Mouse (Mus musculus) ZHBTc4 (cell line): ENCODE results near the gene Lce1a1.

Source experiments
- DNase-seq: peaks from one replicate; pipeline ENCODE4 v3.0.0-alpha.2; 2011; ENCODE audit warnings: low read depth, low spot score

Lce1a1 gene

DNA sequence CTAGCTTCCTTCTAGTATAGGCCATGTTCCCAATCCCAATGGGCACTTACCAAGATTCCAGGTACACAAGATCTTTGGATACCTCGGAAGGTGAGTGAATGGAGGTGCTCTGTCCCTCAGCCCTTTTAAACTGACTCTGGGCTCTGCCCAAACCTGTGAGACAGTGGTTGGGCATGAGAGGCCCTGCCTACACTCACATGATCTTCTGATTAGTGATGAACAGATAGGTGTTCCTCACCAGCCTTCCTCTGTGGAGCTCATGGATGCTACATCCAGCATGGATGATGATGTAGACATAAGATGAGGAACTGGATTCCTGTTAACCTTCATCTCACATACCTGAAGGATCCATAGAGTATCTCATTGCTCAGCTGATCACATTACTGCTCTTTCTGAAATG is at the start of gene Lce1a1:
Lce1a1 (minus strand) TSS at position 101 of the 400 bp plus-strand sequence.
- DNase-seq = no peak

DNA sequence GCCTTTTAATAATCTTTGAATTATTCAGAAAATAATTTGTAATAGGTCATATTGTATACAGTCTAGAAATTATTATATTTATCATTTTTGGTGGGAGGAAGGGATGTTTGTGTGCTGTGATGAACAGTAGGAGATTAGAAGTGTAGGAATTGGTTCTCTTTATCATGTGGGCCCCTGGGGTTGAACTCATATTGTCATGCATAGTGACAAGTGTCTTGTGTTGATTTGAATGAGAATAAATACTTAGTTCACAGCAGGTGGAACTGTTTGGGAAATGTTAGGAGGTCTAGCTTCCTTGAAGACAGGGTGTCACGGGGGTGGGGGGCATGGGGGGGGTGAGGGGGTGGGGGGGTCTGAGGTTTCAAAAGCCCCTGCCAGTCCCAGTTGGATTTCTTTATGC is 46.5 kb upstream of the Lce1a1 start:
- peak; percentile 76 for DNase-seq

DNA sequence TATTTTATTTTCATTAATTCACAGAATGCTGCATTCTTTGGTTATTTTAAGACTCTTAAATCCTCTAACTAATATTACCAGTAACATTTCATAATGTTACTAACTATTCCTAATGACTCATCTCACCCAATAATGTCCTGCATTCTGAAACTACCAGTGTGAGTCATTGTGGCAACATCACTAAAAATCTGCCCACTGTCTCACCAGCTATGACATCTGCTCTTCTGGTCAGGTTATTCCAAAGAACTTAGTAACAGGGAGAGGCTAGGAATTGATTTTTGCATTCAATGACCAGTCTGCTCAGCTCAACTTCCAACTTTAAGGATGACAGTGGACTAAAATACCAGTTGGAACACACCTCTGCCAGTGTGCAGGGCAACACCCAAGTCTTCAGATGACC is 43.6 kb upstream of the Lce1a1 start:
- DNase-seq = no peak

DNA sequence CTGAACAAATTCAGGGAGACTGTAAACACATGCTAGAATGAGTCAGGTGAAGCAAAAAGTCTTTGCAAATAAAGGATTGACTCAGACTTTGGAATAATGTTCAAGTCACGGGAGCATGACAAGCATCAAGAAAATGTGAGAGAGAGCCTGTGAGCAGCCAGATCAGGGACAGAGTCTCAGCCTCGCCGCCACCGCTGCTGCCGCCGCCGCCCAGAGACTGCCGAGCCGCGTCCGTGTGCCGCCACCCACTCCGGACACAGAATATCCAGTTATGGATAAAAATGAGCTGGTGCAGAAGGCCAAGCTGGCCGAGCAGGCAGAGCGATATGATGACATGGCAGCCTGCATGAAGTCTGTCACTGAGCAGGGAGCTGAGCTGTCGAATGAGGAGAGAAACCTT is 41.0 kb upstream of the Lce1a1 start:
- peak; percentile 59 for DNase-seq

DNA sequence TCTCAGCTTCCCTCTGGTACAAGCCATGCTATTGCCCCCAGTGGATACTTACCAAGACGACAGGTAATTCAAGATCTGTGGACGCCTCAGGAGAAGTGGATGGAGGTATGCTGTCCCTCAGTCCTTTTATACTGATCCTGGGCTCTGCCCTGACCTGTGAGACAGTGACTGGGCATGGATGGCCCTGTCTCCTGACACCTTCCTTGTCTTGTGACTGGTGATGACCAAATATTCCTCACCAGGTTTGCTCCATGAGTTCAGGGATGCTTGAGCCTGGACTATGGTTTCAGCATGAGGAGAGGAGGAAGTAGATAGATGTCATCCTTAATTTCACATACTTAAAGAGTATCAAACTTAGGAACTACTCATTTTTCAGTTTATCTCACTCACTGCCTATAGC is 39.0 kb upstream of the Lce1a1 start, which contains the start of gene Lce1d:
Lce1d (minus strand) TSS at position 101 of the 400 bp plus-strand sequence.
- DNase-seq = no peak

DNA sequence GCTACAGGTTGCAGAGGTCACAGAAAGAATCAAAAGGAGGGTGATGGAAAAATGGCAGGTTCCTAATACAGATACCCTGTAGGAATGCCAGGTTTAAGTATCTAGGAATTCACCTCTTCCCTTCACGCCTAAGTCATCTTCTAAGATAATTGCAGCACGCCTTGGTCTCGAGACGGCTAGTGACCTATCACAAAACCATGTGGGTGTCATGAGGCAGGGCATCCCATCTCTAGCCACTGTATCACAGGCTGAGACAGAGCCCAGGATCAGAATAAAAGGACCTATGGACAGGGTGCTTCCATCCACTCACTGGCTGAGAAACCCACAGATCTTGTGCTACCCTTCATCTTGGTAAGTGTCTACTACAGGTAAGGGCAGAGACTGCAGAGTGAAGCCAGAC is 30.8 kb upstream of the Lce1a1 start, which contains the start of gene Lce1c:
Lce1c (plus strand) TSS at position 301 of the 400 bp plus-strand sequence.
- no peak for DNase-seq

DNA sequence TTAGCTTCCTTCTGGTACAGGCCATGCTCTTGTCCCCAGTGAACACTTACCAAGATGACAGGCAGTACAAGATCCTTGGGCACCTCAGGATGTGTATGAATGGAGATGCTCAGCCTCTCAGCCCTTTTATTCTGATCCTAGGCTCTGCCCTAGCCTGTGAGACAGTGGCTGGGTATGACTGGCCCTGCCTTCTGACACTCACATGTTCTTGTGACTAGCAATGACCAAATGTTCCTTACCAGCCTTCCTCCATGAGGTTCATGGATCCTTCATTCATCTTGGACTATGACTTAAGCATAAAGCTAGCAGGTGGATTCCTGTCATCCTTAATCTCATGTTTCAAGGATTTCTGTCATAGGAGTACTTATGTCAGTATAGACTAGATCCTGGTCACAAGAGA is 22.1 kb upstream of the Lce1a1 start, which contains the start of gene Lce1a2:
Lce1a2 (minus strand) TSS at position 101 of the 400 bp plus-strand sequence.
- no peak for DNase-seq

DNA sequence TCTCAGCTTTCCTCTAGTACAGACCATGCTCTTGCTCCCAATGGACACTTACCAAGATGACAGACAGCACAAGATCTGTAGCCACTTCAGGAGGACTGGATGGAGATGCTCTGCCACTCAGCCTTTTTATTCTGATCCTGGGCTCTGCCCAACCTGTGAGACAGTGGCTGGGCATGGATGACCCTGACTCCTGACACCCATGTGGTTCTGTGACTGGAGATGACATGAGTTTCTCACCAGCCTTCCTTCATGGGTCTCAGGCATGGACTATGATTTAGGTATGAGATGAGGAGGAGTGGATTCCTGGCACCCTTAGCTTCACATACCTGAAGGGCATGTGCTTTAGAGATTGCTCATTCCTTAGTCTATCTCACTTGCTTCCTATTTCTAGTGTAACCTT is 8.7 kb upstream of the Lce1a1 start, which contains the start of gene Lce1b:
Lce1b (minus strand) TSS at position 101 of the 400 bp plus-strand sequence.
- no peak for DNase-seq

DNA sequence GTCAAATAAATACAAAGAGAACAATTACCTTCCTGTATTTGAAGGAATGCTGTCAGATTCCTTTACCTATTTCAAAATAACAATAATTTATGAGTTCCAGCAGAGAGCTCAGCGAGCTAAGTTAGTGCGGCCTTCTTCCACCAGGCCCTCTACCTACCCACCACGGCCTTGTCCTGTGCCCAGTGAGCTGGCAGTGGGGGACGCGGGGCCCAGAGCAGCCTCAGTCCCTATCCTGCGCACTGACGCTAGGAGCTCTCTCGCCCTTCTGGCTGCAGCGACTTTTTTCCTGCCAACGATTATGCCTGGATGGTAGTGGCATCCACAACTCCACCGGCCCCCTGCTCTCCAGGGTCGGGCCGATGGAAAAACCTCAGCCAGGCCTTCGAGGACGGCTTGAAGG is 8.3 kb downstream of the Lce1a1 start:
- DNase-seq = no peak

DNA sequence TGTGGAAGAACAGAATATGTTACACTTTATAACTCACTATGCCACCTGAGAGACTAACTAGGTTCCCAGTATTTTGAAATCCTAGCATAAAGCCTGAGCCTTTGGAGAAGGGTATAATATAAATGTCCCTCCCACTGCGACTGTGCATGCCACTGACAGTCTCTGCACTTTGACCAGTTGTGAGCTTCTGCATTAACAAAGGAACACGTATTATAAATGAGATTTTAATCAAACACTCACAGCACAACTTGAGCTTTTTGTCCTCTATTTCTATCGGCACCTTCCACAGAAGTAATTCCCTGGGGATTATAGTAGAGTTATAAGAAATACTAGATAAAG is 9.5 kb downstream of the Lce1a1 start:
- DNase-seq = no peak

DNA sequence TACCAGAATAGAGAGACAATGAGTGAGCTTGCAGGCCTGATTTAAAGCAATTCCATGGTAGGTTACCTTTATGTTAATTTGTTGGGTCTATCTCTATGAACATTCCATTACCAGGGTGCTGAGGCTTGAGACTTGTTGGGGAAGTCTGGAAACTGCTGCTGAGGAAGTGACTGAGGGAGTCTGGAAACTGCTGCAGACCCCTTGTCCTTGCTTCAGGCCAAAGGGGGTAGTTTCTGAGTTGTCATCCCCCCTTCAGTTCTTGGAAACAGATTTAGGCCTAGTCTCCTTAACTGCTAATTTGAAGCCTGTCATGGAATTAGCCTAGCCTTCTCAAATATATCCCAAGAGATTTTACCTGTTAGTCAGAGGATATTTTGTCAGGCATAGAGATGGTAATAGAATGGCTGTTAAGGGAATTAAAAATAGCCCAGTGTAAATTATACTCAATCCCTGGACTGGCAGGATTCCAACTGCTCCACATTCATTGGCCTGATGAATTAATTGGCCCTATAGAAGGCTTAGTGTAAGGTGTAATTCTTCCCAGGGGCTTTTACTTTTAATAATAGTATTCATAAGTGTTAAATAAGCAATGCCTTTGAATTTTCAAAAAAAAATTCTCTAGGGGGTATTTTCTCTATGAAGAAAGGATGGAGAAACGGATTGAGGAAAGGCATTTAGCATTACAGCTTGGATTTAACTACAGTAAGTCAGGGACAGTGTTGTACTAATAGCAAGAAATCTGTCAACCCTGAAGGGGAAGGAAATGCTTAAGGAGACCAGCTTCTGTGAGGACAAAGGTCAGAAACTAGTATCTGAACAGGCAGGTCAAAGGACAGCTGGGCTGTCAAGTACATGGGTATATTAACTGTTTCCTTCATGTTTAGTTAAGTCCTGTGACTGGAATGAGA is 10.1 kb downstream of the Lce1a1 start:
- DNase-seq = no peak

DNA sequence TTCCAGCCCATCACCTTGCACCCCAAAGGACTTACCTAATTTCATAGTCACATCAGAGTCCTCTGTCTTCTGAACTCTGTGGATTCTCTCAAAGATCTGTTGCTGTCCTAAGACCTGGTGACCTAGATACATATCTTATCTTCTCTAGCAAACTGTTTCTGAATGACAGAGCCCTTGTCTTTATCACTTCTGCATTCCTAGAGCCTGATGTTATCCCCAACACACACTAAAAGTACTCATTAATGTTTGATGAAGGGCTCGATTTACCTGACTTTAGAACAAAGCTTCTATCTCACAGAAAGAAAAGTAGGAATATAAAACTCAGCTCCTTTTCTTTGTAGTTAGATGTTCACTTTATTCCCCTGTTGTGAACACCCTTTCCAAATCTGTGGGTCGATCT is 26.5 kb downstream of the Lce1a1 start, which contains the start of gene Lce6a:
Lce6a (minus strand) TSS at position 101 of the 400 bp plus-strand sequence.
- no peak for DNase-seq

DNA sequence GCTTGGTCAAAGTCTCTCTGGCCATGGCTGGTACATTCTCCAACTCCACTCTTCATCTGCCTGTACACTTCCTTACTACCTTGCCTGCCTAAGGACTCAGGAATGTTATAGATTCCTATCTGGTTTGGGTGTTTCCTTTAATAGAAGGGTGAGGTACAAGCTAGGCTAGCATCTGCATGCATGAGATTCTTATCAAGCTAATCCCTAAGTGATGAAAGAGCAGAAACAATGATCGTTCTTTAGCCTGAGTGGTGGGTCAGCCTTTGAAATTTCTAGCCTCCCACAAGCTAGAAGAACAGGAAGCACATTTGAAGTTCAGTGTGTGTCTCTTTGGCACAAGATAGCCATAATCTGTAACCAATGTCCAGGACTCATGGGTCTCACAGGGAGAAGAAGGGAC is 38.3 kb downstream of the Lce1a1 start:
- DNase-seq = no peak

DNA sequence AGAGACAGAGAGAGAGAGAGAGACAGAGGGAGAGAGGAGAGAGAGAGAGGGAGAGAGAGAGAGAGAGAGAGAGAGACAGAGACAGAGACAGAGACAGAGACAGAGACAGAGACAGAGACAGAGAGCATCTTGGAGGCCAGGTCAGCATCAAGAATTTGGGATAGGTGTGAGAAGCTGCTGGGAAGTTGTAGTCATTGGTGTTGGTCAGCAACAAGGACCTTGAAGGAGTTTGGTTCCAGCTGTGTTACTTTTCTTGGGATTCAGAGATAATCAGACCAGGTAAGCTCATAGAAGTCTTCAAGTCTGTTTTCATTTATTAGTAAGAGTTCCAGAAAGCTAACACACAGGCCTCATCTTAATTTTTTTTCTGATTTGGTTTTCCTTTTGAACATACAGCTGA is 40.7 kb downstream of the Lce1a1 start, which contains the start of gene 2210017I01Rik:
2210017I01Rik (minus strand) TSS at position 101 of the 400 bp plus-strand sequence.
- no peak for DNase-seq

DNA sequence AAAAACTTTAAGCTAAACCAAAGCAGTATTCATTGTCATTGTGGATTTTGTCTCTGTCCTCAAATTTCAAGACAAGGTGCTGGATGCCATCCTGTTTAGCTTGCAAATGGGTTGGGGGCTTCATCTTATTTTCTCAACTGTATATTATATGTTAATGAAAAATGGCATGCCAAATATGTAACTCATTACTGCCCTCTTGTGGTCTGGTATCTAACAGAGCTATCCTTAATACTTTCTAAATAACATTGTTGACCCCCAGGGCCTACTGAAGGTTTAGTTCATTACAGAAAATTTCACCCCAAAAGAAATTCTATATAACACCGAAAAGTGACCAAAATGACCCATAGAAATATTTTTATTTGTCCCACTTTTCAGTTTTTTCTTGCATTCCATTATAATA is 45.9 kb downstream of the Lce1a1 start:
- peak; percentile 24 for DNase-seq

DNA sequence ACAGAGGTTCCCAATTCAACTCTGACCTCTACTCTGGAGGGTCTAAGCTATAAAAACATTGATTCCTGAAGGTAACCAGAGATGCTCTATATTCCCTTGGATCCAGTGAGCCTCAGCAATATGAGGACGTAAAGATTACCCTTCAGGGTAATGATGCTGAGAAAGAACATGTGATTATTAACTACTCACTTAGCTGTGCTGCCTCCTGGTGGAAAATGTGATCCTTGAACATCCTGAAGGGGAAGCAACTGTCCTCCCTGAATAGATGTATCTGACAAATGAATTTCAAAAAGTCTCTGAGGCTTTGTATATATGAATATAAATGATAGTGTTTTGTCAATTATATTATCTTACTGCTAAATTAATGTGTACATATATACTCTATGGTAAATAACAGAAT is 47.7 kb downstream of the Lce1a1 start:
- DNase-seq = peak; percentile 11

DNA sequence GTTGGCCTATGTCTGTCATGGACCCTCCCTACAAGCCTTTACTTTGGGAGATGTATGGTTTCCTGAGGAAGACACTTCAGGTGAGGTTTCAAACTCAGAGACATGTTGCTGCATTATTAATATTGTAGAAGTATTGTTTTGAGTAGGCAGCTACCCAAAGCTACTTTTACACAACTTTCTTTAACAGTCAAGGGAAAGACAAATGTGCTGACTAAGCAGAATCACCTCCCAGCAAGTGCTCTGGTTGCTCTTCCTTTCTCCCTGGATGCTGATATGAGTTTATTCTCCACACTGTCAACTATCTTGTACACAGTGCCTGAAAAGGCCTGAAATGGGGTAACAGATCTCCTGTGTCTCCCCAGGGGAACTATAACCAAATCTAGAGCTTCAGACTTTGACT is 48.1 kb downstream of the Lce1a1 start:
- DNase-seq = no peak

DNA sequence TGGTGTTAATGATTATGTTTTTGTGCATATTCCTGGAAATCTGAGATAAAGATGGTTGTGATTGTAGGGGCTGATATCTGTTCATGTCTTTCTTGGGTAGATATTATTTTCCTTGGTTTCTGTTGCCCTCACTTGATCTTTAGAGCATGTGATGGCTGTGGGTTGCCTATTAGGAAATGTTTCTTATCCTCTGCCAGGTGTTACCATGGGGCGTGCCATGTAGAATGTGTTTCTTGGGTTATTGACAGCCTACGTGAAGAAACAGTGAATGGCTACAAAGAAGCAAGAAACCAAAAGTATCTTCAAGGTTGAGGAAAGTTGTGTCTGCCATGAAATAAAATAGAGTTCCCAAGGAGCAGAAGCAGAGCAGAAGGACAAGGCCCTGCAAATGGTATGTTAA is 49.7 kb downstream of the Lce1a1 start:
- no peak for DNase-seq
